Mouse (Mus musculus): Measurements from ENCODE around the gene Fbxw26.
A peak's percentile ranks its signal among the peaks of the same experiment; 100 is the strongest.

DNA sequence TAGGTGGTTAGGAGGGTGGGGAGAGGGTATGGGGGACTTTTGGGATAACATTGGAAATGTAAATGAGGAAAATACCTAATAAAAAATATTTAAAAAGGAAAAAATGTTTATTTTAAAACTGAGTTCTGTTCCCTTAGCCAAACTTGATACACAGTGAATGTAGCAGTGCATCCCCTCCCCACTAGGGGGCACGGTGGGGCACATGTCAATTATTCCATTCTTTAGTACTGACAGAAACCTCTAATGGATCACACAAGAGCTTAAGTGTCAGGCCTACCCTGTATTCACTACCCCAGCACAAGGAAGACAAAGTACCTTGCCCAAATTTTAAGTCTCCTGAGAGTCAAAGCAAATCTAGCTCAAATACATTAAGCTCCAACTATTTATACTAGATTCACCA, 60.6 kb downstream of the Fbxw26 start:
- TF ChIP-seq GATA1 (IDR thresholded peaks at IDR 0.05; ENCODE audit: borderline replicate concordance, low read length) (no peak), CTCF (IDR thresholded peaks at IDR 0.05; ENCODE audit: low read depth, low read length) (peak; percentile 64; the same call in 1 of the 2 replicates)

All from G1E (cell line).